Mouse (Mus musculus) hindbrain, embryonic 14.5 days (tissue): ENCODE measurements around the gene Spc24. TPM values are rescaled to one million over a fixed set of nuclear protein-coding genes. Genes with fewer than 3 reads are reported as not detected.

Experiments
- ATAC-seq: fragments of 200-750 bp; cut with Nextera tagmentation; 2 replicates; pipeline ENCODE4 v1.8.0; 2017; ENCODE audit warnings: moderate number of reproducible peaks, mild to moderate bottlenecking, moderate TSS enrichment, moderate library complexity; ENCODE audit not compliant: low FRiP score
- DNase-seq: peaks from one replicate; pipeline ENCODE4 v3.0.0-alpha.2; 2015; ENCODE audit warnings: low spot score
- H3K27ac ChIP-seq: fragments of 300-500 bp; sonication (generic); 2 replicates; pipeline ENCODE4 v1.5.1; 2014; ENCODE audit warnings: mild to moderate bottlenecking, moderate library complexity
- H3K27me3 ChIP-seq: fragments of 300-500 bp; sonication (generic); 2 replicates; pipeline ENCODE4 v1.6.1; 2014; ENCODE audit warnings: mild to moderate bottlenecking, low read length, mixed read lengths; ENCODE audit not compliant: control insufficient read depth, insufficient read depth
- H3K36me3 ChIP-seq: fragments of 300-500 bp; sonication (generic); replicated peaks from 2 replicates; pipeline ENCODE4 v1.6.1; 2014; ENCODE audit not compliant: control insufficient read depth, insufficient read depth
- H3K4me1 ChIP-seq: fragments of 300-500 bp; sonication (generic); replicated peaks from 2 replicates; pipeline ENCODE4 v1.6.1; 2014; ENCODE audit warnings: antibody characterized with exemption, low read length, mixed read lengths; ENCODE audit not compliant: control insufficient read depth, insufficient read depth
- H3K4me2 ChIP-seq: fragments of 300-500 bp; sonication (generic); replicated peaks from 2 replicates; pipeline ENCODE4 v1.6.1; 2014; ENCODE audit warnings: mild to moderate bottlenecking, moderate library complexity
- H3K4me3 ChIP-seq: fragments of 300-500 bp; sonication (generic); replicated peaks from 2 replicates; pipeline ENCODE4 v1.5.1; 2014; ENCODE audit warnings: mild to moderate bottlenecking, low read length
- H3K9ac ChIP-seq: fragments of 300-500 bp; sonication (generic); 2 replicates; pipeline ENCODE4 v1.6.1; 2014
- H3K9me3 ChIP-seq: fragments of 300-500 bp; sonication (generic); 2 replicates; pipeline ENCODE4 v1.6.1; 2016; ENCODE audit warnings: low read length; ENCODE audit not compliant: control insufficient read depth
- whole genome bisulfite sequencing: fragments of 180-500 bp; shearing (Covaris S2); extraction: QIAGEN DNeasy Blood & Tissue Kit; methylation state at CpG from one replicate; pipeline ENCODE4 v1.1.7; 2014; 5-methylcytosine and 5-hydroxymethylcytosine counted together
- polyA plus RNA-seq: library from polyadenylated mRNA; unstranded; fragments of >200 nt; fragmentation: Nextera tagmentation; extraction: Ambion mirVana; gene quantifications from 2 replicates; pipeline ENCODE4 v1.2.1, GENCODE M21; 2014

Spc24 gene
- 17.7 and 18.7 TPM in 2 replicates for polyA plus RNA-seq

GRCm38 (mm10) chr9:21760155-21761088, at the start of gene Spc24:
Spc24 (minus strand) TSS chr9:21760303.
- 2% methylated on average over 40 of the region's 54 CpGs for WGBS
- Histone ChIP-seq H3K36me3 (no peaks in the 10 kb centered on the region), H3K4me1 (peaks cover 5% of the 10 kb centered on the region; the same call in 1 of the 2 replicates), H3K4me2 (peak within 1 kb of the TSS; percentile 88), H3K27me3 (no peaks in the 10 kb centered on the region), H3K4me3 (peak within 1 kb of the TSS; percentile 63), H3K9ac (peak within 1 kb of the TSS; percentile 57), H3K9me3 (no peaks in the 10 kb centered on the region), H3K27ac (peak within 1 kb of the TSS; percentile 83)
- ATAC-seq (peak; percentile 96), DNase-seq (peak; percentile 95)

GRCm38 (mm10) chr9:21808561-21808960, 48.5 kb upstream of the Spc24 start:
- Histone ChIP-seq H3K4me3 (no peak overlapping the region), H3K36me3 (no peaks in the 10 kb centered on the region), H3K4me1 (no peaks in the 10 kb centered on the region), H3K27ac (no peak overlapping the region), H3K27me3 (no peaks in the 10 kb centered on the region), H3K4me2 (no peak overlapping the region), H3K9me3 (no peaks in the 10 kb centered on the region), H3K9ac (no peak overlapping the region)
- 63% methylated on average over 3 of the region's 3 CpGs for WGBS
- no peak for DNase-seq
- ATAC-seq = no peak

- Histone ChIP-seq H3K27ac (no peak overlapping the region), H3K4me3 (no peak overlapping the region), H3K4me1 (no peaks in the 10 kb centered on the region), H3K9ac (no peak overlapping the region), H3K36me3 (no peaks in the 10 kb centered on the region), H3K9me3 (no peaks in the 10 kb centered on the region), H3K4me2 (no peak overlapping the region), H3K27me3 (no peaks in the 10 kb centered on the region)
- 81% methylated on average over 11 of the region's 11 CpGs for WGBS
- ATAC-seq (no peak), DNase-seq (no peak)
These were observed 46.9 kb upstream of the Spc24 start for GRCm38 (mm10) chr9:21806976-21807375.

GRCm38 (mm10) chr9:21806363-21806762, 46.3 kb upstream of the Spc24 start:
- DNase-seq (no peak), ATAC-seq (no peak)
- Histone ChIP-seq H3K4me3 (no peak overlapping the region), H3K4me2 (no peak overlapping the region), H3K9ac (no peak overlapping the region), H3K27ac (no peak overlapping the region), H3K9me3 (no peaks in the 10 kb centered on the region), H3K4me1 (no peaks in the 10 kb centered on the region), H3K36me3 (no peaks in the 10 kb centered on the region), H3K27me3 (no peaks in the 10 kb centered on the region)
- WGBS = 78% methylated on average over 3 of the region's 3 CpGs

GRCm38 (mm10) chr9:21803986-21804644, 44.0 kb upstream of the Spc24 start:
- H3K27me3 ChIP-seq = no peaks in the 10 kb centered on the region
- ATAC-seq (peak; percentile 90), DNase-seq (peak; percentile 79)
- no peaks in the 10 kb centered on the region for H3K9me3 ChIP-seq
- H3K9ac ChIP-seq = no peak overlapping the region
- H3K4me2 ChIP-seq = no peak overlapping the region
- no peak overlapping the region for H3K4me3 ChIP-seq
- H3K4me1 ChIP-seq = no peaks in the 10 kb centered on the region
- WGBS = 47% methylated on average over 13 of the region's 13 CpGs
- no peak overlapping the region for H3K27ac ChIP-seq
- no peaks in the 10 kb centered on the region for H3K36me3 ChIP-seq

GRCm38 (mm10) chr9:21801591-21801990, 41.5 kb upstream of the Spc24 start:
- no peak for DNase-seq
- no peak overlapping the region for H3K27ac ChIP-seq
- no peaks in the 10 kb centered on the region for H3K9me3 ChIP-seq
- H3K27me3 ChIP-seq = no peaks in the 10 kb centered on the region
- 0 out of 2 replicates have a peak, but pooled peaks cover 4% of the 10 kb centered on the region for H3K4me1 ChIP-seq
- WGBS = 86% methylated on average over 7 of the region's 7 CpGs
- H3K4me2 ChIP-seq = no peak overlapping the region
- H3K36me3 ChIP-seq = no peaks in the 10 kb centered on the region
- H3K9ac ChIP-seq = no peak overlapping the region
- no peak for ATAC-seq
- H3K4me3 ChIP-seq = no peak overlapping the region

- no peak overlapping the region for H3K4me2 ChIP-seq
- H3K4me1 ChIP-seq = 0 out of 2 replicates have a peak, but pooled peaks cover 4% of the 10 kb centered on the region
- H3K9ac ChIP-seq = no peak overlapping the region
- ATAC-seq (no peak), DNase-seq (no peak)
- H3K36me3 ChIP-seq = no peaks in the 10 kb centered on the region
- no peak overlapping the region for H3K4me3 ChIP-seq
- WGBS = 72% methylated on average over 7 of the region's 7 CpGs
- H3K27ac ChIP-seq = no peak overlapping the region
- H3K9me3 ChIP-seq = no peaks in the 10 kb centered on the region
- H3K27me3 ChIP-seq = no peaks in the 10 kb centered on the region
These were observed 41.0 kb upstream of the Spc24 start for GRCm38 (mm10) chr9:21801121-21801520.

GRCm38 (mm10) chr9:21799010-21799350, 38.9 kb upstream of the Spc24 start:
- ATAC-seq = no peak
- Histone ChIP-seq H3K27ac (no peak overlapping the region), H3K4me1 (0 out of 2 replicates have a peak, but pooled peaks cover 4% of the 10 kb centered on the region), H3K9ac (no peak overlapping the region), H3K9me3 (no peaks in the 10 kb centered on the region), H3K4me2 (peak overlapping the region; percentile 85), H3K27me3 (no peaks in the 10 kb centered on the region), H3K36me3 (no peaks in the 10 kb centered on the region), H3K4me3 (peak overlapping the region; percentile 66)
- no peak for DNase-seq
- 45% methylated on average over 3 of the region's 3 CpGs for WGBS

GRCm38 (mm10) chr9:21798345-21799009, 38.4 kb upstream of the Spc24 start, which contains the start of gene Kank2:
Kank2 (minus strand) TSS chr9:21798744.
- H3K36me3 ChIP-seq = no peaks in the 10 kb centered on the region
- under 1% methylated on average over 49 of the region's 52 CpGs for WGBS

More at GRCm38 (mm10) chr9:21798345-21799009, 38.4 kb upstream of the Spc24 start, which contains the start of gene Kank2:
- H3K4me3 ChIP-seq = peak within 1 kb of the TSS; percentile 66
- H3K9me3 ChIP-seq = no peaks in the 10 kb centered on the region
- H3K4me2 ChIP-seq = peak within 1 kb of the TSS; percentile 85
- H3K27me3 ChIP-seq = no peaks in the 10 kb centered on the region
- peak within 1 kb of the TSS; percentile 64 for H3K9ac ChIP-seq
- peak within 1 kb of the TSS; percentile 66 for H3K27ac ChIP-seq
- peak; percentile 71 for DNase-seq
- peak; percentile 79 for ATAC-seq
- 0 out of 2 replicates have a peak, but pooled peaks cover 4% of the 10 kb centered on the region for H3K4me1 ChIP-seq
